Mouse (Mus musculus) A20 (cell line): ENCODE measurements around the gene Lsm5.

Experiments
- DNase-seq: peaks from one replicate; pipeline ENCODE4 v3.0.0-alpha.2; 2011; ENCODE audit warnings: low read depth, low spot score

Lsm5 gene

DNA sequence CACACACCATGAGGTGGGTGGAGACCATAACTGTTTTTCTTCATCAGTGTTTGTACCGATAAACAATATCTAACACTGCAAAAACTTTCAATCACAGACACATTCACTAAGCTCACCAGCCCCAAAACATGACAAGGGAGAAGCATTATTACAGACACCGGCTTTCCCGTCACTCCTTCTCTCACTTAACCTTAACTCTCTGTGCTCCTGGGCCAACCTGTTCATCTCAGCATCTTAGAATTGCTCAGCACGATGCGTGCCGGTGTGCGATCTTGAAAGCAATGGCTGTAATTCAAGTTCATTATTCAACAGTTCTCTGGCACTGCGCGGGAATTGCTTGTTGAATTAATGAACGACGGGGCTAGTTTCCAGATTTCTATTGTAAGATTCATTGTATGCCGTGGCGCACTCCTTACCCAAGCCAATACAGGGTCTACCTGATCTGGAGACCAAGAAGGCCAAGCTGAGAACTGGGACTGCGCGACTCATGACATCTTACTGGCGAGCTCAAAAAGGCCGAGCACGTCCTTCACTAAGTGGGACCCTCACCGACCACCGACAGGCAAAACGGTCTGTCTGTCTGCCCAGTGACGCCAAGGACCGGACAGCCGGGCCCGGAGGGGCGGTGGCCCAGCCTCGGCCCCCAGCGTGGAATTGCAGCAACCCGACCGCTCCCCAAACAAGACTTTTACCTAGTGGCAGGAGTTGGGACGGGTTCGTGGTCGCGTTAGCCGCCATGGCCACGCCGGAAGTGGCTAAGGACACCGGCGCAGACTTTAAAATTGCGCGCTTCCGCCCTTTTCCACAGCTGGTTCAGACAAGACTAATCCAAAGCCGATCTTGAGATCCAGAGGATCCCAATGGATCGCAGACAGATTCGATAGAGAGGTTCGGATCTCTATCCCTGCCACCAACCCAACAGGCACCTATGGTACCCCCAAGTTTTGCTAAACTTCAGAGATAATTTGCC lies at the start of gene Lsm5:
Lsm5 (minus strand) TSS at position 780 of the 970 bp plus-strand sequence.
- peak; percentile 92 for DNase-seq

- DNase-seq = no peak
Measured at GRCm38 (mm10) chr6:56753719-56754118, 49.2 kb upstream of the Lsm5 start.

DNA sequence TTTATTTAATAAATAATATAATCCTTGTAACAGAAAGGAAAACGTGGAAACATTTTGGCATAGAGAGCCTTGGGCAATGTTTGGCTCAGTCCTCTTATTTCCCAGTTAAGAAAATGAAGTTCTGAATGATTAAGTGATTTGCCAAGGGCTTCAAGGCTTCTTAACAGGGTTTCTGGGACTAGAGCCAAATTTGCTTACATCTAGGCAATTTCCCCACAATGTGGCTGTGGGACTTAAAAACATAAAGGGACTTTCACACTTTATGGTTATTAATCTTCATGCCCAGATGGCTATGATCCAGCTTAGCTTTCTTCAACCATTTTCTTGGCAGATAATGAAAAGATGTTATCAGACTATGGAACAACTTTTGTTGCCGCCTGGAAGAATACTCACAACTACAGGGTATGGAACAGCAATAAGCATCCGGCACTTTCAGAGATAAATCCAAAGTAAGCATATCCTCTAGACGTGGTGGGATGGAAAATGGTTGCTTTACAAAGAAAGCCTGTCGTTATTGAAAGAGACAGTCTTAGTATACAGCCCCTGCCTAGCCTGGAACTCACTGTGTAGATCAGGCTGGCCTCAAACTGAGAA lies 41.5 kb upstream of the Lsm5 start:
- no peak for DNase-seq

- DNase-seq = no peak
Measured at GRCm38 (mm10) chr6:56732545-56732944, 28.0 kb upstream of the Lsm5 start.

DNA sequence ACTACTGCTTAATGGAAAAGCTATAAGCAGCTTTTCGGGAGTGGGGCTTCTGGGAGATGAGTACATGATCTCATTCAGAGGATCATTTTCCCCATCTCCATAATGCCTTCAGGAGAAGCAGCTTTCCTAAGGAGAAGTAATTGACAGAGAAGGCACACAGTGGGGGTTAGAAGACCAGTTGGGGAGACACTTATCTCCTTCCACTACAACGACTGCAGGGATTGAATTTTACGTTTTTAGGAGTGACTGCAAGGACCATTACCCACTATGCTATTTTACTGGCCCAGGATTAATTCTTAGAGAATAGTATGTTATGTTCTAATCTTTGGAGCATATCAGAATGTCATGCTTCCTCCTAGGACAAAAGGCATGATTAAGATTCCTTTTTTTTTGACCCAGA lies 16.4 kb upstream of the Lsm5 start:
- no peak for DNase-seq

DNA sequence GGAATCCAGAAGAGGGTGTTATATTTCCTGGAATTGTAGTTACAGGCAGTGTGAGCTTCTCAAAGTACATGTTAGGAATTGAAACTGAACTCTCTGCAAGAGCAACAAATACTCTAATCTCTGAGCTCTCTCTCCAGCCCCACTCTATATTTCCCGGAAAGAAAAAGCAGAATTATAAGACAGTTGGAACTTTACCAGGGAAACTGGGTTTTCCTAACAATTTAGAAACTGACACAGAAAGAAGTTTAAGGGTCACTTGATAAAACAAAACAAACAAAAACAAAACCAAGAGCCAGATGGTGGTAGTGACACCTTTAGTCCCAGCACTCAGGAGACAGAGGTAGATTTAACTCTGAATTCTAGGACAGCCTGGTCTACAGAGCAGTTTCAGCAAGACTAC lies 14.6 kb upstream of the Lsm5 start:
- no peak for DNase-seq

DNA sequence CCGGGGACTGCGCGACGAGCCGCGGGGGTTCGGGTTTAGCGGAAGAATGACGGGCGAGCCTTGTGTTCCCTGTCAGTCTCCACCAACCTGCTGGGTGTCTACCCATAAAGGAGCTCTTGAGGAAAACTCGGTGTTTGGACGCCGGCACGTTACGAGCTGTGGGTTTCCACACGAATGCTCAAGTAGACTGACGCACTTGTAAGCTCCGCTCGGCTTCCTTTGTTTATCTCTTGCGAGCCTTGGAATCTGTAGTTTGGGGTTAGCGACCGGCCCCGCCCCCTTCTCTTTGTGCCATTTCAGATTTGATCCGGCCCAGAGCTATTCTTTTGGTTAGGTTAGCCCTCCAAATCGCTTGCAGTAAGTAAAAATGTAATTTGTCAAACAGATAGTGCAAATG lies 10.8 kb upstream of the Lsm5 start:
- no peak for DNase-seq

DNA sequence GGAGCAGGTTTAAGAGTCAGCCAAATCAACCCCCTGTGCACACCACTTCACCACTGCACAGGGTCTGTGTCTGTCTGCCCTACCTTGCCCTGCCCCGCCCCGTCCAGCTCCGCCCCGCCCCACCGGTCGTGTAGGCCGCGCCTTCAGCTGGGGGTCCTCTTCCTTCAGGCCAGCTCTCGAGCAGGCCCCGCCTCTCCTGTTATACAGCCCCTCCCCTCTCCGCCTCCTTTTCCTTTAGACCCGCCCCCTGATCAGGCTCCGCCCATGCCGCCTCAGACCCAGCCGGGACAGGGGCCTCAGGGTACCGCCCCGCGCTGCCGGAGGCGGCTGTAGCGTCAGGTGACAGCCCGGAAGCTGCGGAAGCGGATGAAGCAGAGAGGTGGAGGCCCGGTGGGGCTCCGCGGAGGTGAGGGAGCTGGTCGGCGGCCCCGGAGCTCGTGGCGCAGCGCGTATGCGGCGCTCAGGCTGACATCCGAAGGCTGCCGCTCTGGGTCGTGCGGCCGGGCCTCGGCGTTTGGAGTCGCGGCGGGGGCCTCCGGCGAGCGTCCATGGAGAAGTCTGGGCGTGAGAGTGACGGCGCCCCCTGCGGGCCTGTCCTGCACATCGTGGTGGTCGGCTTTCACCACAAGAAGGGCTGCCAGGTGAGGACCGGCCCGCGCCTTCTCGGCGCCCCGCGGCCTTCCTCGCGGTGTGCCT lies 10.2 kb upstream of the Lsm5 start, which contains the start of gene Avl9:
Avl9 (plus strand) TSS at position 326 of the 696 bp plus-strand sequence.
- peak; percentile 100 for DNase-seq

- DNase-seq = no peak
Measured at GRCm38 (mm10) chr6:56714186-56714573, 9.7 kb upstream of the Lsm5 start.

DNA sequence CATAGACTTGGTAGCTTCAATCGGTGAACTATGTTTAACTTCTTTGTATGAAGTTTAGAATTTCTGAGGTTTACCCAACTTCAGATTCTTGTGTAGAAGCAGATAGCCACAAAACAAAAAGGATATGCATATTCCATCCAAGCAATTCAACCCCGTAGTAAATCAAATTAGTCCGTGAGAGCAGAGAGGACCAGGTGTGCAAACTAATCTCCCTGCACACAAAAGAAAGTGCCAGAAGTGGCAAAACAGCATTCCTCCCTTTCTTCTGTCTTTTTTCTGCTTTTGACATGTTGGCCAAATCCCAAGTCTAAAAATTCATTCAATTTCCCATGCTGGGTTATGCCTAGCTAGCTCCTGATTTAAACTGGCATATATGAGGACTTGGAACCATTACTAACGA lies 12.1 kb downstream of the Lsm5 start:
- no peak for DNase-seq

- peak; percentile 76 for DNase-seq
Measured at GRCm38 (mm10) chr6:56691205-56691604, 13.3 kb downstream of the Lsm5 start.

GRCm38 (mm10) chr6:56688238-56688637 lies 16.3 kb downstream of the Lsm5 start:
- DNase-seq = no peak

DNA sequence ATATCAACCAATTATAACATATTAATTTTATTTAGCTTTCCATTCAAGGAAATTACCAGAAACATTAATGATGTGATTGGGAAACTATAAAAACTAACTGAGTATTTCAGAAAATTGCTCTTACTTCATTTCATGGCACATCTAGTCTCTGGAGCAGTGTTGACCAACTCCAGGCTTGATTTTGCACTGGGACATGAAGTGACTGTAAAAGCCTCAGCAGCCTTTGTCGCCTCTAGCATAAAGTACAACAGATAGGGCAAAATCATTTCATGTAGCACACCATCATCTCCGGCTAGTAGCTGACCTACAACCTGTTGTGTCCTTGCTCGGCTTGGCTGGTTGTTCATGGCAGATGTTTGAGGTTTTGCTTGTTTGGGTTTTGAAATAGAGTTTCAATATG lies 40.1 kb downstream of the Lsm5 start:
- DNase-seq = no peak

DNA sequence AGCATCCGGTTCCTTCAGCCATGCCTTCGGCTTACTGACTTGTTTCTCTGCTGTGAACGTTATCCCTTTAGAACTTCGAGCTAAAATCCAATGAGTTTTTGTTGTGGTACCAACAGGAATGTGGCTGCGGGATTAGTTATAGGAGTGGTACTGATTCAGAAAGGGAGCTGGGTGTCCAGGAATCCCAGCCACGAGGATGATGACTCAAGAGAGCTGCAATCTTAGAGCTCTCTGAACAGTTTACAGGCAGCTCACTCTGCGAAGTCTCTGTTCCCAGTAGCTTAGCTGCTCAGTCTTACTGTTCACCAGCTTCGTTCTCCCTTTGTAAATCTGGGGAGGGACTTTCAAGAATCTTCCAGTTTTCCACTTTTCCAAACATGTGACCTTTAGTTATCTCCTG lies 49.1 kb downstream of the Lsm5 start:
- no peak for DNase-seq

DNA sequence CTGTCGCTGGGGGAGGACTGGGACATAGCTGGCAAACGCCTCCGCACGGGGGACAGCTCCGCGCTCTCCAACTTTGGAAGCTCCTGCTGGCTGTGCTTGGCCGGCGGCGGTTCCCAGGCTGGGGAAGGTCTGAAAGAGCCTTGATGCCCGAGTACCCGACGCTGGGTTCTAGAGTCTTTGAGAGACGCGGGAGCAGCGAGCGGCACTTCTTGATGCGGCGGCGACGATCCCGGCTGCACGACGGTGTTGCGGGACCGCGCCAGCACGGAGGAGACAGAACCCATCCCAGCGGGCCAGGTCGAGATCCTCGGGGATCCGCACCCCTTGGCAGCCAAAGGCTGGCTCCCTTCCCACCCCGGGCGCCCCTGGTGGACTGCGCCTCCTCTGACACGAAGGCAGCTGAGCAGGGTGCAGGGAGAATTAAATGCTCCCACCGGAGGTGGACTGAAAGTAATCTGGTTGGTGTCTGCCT lies 52.4 kb downstream of the Lsm5 start:
- DNase-seq = no peak
